In the genomic region with DNA sequence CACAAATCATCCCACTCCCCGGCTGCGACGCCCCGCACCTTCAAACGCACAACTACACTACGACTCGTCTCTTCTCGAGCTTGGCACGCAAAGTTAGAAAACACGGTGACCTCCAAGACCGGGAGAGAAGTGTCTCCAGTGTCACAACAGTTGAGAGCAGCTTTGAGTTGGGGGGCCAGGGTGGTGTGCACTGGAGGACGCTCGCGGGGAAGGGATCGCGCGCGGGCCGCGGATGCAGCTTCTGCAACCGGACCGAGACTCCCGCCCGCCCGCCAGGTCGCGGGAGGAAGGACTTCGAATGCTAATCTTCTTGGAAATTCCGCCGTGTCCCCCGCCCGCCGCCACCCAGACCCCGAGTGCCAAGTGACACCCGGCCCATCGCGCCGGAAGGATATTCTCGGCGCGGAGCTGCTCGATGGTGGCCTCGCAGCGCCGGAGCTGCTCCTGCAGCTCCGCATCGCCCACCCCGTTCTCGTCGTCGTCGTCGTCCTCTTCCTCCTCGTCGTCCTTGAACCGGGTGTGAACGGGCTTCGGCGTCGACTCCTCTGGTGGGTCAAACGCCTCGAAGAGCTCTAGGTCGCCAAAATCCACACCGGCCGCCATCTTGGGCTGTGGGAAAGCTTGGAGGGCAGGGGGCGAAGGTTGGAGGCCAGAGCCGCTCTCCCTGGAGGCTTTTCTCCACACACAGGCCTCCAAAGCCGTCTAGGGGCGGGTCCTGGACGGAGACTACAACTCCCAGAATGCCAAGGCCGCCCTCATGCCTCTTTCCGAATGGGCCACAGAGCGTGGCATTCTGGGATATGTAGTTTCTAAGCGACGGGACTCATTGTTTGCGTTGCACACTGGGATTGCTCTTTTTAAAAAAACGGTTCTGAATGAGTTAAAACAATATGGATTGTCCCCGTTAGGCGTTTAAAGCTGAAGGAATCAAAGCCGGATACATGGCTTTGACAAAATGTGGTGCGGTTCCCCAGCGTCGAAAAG, we compare ENCODE assay signal across 8 mouse cellular contexts. TPM values are rescaled to one million over a fixed set of nuclear protein-coding genes. Genes with fewer than 3 reads are reported as not detected.
DNase-seq lines count a peak whose midpoint lies in the region; ATAC-seq and TF ChIP-seq lines count a peak whose summit lies in the region.

Zcchc8 (minus strand) TSS at position 773 of the 984 bp plus-strand sequence.

- ATAC-seq in forebrain, embryonic 15.5 days (replicated peaks), result peak; percentile 100
- peak; percentile 100 for ATAC-seq in neutrophil, adult 5-6 weeks (ENCODE audit: extremely low read depth, insufficient number of reproducible peaks, low FRiP score, poor library complexity, severe bottlenecking)

- WGBS in forebrain, embryonic 15.5 days, result under 1% methylated on average over 83 of the region's 83 CpGs
- WGBS in lung, adult 2 months, result under 1% methylated on average over 83 of the region's 83 CpGs

- H3K4me1 ChIP-seq in ES-E14 (ENCODE audit: control insufficient read depth in 2 of 2, insufficient read depth in 2 of 2, low read length in 2 of 2, poor library complexity in 1 of 2), result peaks cover 3% of the 10 kb centered on the region in 2 experiments; a peak in 2 of 4 replicates
- peaks cover 37% of the 10 kb centered on the region for H3K4me1 ChIP-seq in forebrain, embryonic 15.5 days
- H3K4me1 ChIP-seq in lung, adult 2 months (ENCODE audit: control insufficient read depth, insufficient read depth, low read length), result peaks cover 7% of the 10 kb centered on the region

- DNase-seq in ES-E14 (ENCODE audit: low read depth, low spot score), result peak; percentile 97
- peak; percentile 96 for DNase-seq in cerebellum, adult 11-12 months
- DNase-seq in heart, postnatal 25 days (ENCODE audit: low spot score), result peak; percentile 91
- peak; percentile 96 to 99 for DNase-seq in layer of hippocampus, adult 18-20 months (ENCODE audit: low spot score in 2 of 2)
- peak; percentile 90 for DNase-seq in lung, adult 2 months
- peak; percentile 90 to 93 for DNase-seq in thymus, adult 18-20 months

- TF ChIP-seq CTCF in lung, adult 2 months (IDR thresholded peaks at IDR 0.05; ENCODE audit: insufficient read depth, low read length), result no peak

- no peaks in the 10 kb centered on the region for H3K27me3 ChIP-seq in forebrain, embryonic 15.5 days

- H3K9me3 ChIP-seq in ES-E14 (ENCODE audit: control insufficient read depth, insufficient read depth, low read depth, low read length), result no peaks in the 10 kb centered on the region
- no peaks in the 10 kb centered on the region for H3K9me3 ChIP-seq in forebrain, embryonic 15.5 days

- peak within 1 kb of the TSS; percentile 92 for H3K4me2 ChIP-seq in forebrain, embryonic 15.5 days (replicated peaks)

- TF ChIP-seq POLR2A in lung, adult 2 months (IDR thresholded peaks at IDR 0.05; ENCODE audit: borderline replicate concordance, extremely low read depth, low read depth, low read length), result peak; percentile 81; the same call in 1 of the 2 replicates

- peak within 1 kb of the TSS; percentile 25; the same call in 1 of the 2 replicates for H3K27ac ChIP-seq in ES-E14 (ENCODE audit: insufficient read depth, low read depth, low read length, poor library complexity, severe bottlenecking)
- peak within 1 kb of the TSS; percentile 88 for H3K27ac ChIP-seq in forebrain, embryonic 15.5 days (replicated peaks)

- intact Hi-C loops in heart, postnatal 25 days (cut with DNase I), result no loop called here

- peak within 1 kb of the TSS; percentile 91 for H3K9ac ChIP-seq in ES-E14 (ENCODE audit: insufficient read depth, low read depth, low read length, poor library complexity, severe bottlenecking)
- peak within 1 kb of the TSS; percentile 72 for H3K9ac ChIP-seq in forebrain, embryonic 15.5 days (replicated peaks)

- peak within 1 kb of the TSS; percentile 85 to 96 for H3K4me3 ChIP-seq in ES-E14 (ENCODE audit: insufficient read depth in 1 of 2, low read depth in 1 of 2, low read length in 2 of 2, poor library complexity in 1 of 2, severe bottlenecking in 1 of 2)
- peak within 1 kb of the TSS; percentile 64 for H3K4me3 ChIP-seq in forebrain, embryonic 15.5 days
- H3K4me3 ChIP-seq in lung, adult 2 months (replicated peaks; ENCODE audit: extremely low read depth, low read depth, low read length), result peak within 1 kb of the TSS; percentile 97

- peaks cover 9% of the 10 kb centered on the region for H3K36me3 ChIP-seq in ES-E14 (ENCODE audit: control insufficient read depth, insufficient read depth, low read length, poor library complexity, severe bottlenecking)
- H3K36me3 ChIP-seq in forebrain, embryonic 15.5 days, result peaks cover 14% of the 10 kb centered on the region

- in situ Hi-C loops in ES-E14 (cut with MboI; ENCODE audit: low sequenced_read_pairs in 2 of 2, unreplicated experiment in 2 of 2), result no loop called here

TF ChIP-seq in ES-E14, 5 proteins besides CTCF, POLR2A, EP300 and RAD21:
- TF ChIP-seq CHD2 (IDR thresholded peaks at IDR 0.05; ENCODE audit: low read depth, low read length) (peak; percentile 66; the same call in 1 of the 2 replicates), ZC3H11A (IDR thresholded peaks at IDR 0.05; ENCODE audit: borderline replicate concordance, low read depth, low read length) (no peak), HCFC1 (IDR thresholded peaks at IDR 0.05; ENCODE audit: borderline replicate concordance, insufficient read depth, low read length) (peak; percentile 100), ZNF384 (IDR thresholded peaks at IDR 0.05; ENCODE audit: low read depth, low read length) (peak; percentile 96), MAFK (IDR thresholded peaks at IDR 0.05; ENCODE audit: insufficient read depth, low read depth, low read length) (no peak)

RNA-seq across cellular contexts. Expression of gene Zcchc8, which starts in this region (rescaled TPM):
- total RNA-seq in ES-E14 (2012; rRNA removed), result 33.0 and 35.2 TPM in 2 replicates
- polyA plus RNA-seq in forebrain, embryonic 15.5 days (2015; fragmentation: Nextera tagmentation; extraction: Ambion mirVana), result 83.7 and 87.8 TPM in 2 replicates
- total RNA-seq in heart, postnatal 25 days (2021), result 10 to 100 TPM; 23.2 to 25.1 TPM
- 10 to 100 TPM; 51.1 to 55.8 TPM for total RNA-seq in layer of hippocampus, adult 18-20 months (2021)
- 26.8 and 29.5 TPM in 2 replicates for polyA plus RNA-seq in lung, adult 2 months (2012; rRNA removed)
- total RNA-seq in neutrophil, adult 5-6 weeks (2017), result 78.0 and 87.7 TPM in 2 replicates

Comparison
In these comparisons a context has a peak if more than half of its experiments do, and no peak if none do; other contexts are left out.
1. Peak in every context shown above with its lines: DNase-seq, ATAC-seq, H3K4me3 ChIP-seq and H3K27ac ChIP-seq.